Mouse (Mus musculus): Measurements from ENCODE around the gene Trip10. TPM values are rescaled to one million over a fixed set of nuclear protein-coding genes. Genes with fewer than 3 reads are reported as not detected.

Gene Trip10
- total RNA-seq, 2 experiments from 2014 or later: 142 to 174 TPM

DNA sequence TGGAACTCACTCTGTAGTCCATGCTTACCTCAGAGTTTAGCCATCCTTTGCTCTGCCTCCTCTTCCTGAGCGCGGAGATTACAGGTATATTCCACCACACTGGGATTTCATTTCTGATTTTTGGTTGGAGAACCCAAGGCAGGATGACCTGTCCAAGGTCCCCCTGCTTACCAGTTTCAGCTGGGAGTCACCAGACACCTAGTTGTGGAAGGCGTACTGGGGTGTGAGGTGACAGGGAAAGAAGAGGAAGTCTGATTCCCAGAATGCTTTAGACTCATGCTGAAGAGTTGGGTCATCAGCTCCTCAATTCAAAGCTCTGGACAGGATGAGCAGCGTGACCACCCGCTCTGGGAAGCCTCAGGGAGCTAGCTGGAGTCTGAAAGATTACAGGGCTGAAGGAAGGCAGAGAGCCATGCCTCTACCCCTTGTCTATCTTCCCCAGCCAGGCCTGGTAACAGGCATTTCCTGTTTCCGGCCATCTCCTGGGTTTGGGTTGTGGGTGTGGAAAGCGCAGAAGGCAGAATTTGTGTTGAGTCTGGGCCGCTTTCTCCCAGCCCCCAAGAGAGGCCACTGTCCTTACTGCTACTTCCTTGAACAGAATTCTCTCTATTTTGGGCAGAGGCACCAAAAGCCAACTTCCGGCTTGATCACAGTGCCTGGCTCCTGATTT lies 40.9 kb downstream of the Trip10 start:
- DNase-seq (ENCODE audit: low spot score): no peak

DNA sequence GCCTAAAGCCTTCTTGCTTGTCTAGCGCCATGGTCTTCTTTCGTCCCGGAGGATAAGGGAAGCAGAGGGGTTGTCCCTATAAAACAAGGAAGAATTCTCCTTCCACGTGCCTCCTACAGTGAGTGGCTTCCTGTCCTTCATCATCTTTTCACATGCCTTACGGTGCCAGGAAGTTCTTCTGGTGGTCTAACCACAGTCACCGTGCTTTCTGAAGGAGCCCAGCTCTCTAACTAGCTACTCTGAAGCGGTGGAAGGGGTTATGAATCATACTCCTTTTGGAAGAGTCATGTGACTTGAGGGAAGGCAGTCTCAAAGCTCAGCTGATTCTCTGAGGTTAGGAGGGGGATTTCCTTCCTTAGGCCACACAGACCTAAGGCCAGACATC lies 41.4 kb downstream of the Trip10 start:
- DNase-seq (ENCODE audit: low spot score): no peak

DNA sequence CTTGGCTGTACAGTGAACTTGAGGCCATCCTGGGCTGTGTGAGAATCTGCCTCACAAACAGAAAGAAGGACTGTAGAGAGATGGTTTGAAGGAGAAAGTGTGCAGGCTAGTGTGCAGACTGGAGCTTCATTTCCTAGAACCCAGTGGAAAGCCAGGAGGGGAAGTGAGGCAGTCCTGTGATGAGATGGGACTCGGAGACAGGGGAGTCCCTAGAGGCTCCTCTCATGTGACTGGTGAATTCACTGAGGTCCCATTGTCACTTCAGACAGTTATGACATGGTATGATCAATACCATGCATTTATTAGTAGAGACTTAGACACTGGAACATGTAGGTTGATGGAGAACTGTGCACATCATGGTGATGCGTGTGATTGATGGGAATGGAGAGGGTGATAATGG lies 43.0 kb downstream of the Trip10 start:
- no peak for DNase-seq (ENCODE audit: low spot score)

DNA sequence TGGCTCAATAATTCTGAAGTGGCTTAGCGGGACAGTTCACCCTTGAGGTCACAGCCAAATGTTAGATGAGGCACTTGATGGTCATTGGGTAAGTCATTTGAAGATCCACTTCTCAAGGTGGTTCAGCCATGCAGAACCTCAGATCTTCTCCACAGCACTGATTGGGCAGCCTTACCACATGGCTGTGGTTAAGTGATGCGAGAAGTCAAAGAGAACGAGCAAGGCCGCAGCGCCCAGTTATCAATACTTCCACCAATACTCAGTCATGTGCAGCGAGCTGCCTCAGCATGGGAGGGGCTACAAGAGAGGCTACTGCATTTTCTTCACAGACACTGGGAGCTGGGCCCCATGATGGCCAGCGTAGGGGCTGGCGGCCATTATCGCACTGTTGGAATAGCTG lies 43.7 kb downstream of the Trip10 start:
- no peak for DNase-seq (ENCODE audit: low spot score)

DNA sequence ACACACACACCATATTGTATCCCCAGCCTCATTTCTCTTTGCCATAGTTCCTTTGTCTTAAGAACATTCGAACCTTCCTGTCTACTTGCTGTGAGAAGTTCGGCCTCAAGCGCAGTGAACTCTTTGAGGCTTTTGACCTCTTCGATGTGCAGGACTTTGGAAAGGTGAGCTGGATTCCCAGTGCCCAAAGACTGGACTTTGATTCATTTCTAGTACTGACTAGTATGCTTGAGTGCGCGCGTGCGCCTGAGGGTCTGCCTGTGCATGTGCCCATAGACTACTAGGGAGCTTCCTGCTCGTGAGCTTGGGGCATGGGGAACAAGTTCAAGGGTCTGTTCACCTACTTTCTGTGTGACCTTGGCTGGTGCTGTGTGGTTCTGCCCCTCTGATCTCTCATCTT lies 46.7 kb downstream of the Trip10 start:
- DNase-seq (ENCODE audit: low spot score): no peak

DNA sequence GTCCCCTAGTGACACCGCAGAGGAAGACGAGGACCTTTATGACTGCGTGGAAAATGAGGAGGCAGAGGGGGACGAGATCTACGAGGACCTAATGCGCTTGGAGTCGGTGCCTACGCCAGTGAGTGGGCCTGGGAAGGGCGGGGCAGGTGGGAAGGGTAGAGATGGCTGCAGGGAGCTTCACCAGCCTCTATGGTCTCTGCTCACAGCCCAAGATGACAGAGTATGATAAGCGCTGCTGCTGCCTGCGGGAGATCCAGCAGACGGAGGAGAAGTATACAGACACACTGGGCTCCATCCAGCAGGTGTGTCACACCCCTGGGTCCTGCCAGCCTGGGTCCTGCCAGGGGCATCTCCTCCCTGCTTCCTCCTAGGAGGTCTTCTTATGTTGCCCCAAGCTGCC lies 47.8 kb downstream of the Trip10 start:
- DNase-seq (ENCODE audit: low spot score): no peak

DNA sequence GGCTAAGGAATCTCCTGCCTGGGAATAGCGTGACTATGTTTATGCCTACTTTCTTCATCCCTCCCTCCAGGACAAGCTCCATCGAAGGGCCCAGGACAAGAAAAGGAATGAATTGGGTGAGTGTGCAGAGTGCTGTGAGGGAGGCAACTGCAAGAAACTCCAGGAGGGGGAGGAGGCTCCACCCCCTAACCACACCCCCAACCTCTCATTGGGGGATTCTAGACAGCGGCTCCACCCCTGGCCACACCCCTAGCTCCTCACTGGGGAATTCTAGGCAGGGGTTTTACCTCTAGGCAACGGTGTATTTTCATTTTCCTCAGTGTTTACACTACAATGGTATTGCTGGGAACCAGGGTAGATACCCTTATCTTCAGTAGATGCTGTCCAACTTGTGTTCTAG lies 56.3 kb downstream of the Trip10 start:
- DNase-seq (ENCODE audit: low spot score): no peak

DNA sequence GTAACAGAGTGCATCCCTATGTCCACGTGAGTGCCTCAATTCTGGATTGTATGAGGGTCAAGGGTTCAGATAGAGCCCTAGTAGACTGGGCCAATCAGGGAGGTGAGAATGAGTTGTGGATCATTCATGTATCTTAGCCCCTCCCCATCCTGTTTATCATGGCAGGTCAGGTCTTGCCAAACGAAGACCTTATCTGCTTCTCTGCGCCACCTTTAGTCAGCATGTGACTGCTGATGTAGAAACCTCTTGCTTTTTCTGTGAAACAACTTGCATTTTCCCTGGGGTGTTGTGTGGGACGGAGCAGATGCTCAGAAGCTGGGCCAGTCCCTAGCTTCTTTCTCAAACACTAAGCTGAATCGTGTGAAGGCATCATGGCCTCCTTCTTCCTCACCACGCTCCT lies 57.8 kb downstream of the Trip10 start:
- DNase-seq (ENCODE audit: low spot score): no peak

DNA sequence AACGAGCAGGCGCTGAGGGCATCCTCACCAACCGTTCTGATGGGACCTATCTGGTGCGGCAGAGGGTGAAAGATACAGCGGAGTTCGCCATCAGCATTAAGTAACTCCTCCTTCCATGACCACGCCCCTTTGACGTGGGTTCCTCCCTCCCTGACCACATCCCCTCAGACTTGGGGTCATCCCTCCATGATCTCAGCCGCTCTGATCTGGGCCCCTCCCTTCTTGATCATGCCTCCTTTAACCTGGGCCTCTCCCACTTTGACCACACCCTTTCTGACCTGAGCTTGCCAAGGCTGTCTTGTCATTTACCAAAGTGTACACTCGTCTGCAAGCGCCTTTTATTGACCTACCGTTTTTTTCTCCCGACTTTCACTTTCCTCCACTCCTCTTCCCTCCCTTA lies 62.5 kb downstream of the Trip10 start:
- DNase-seq (ENCODE audit: low spot score): no peak

Small RNAs within 50 kb of the gene (microRNA-seq; reads per million reads assigned to microRNA genes)
- not detected for gene Mir6978

Other genes with a start within 250 kb of the Trip10 start
- gene Pspn, start 249.4 kb upstream of the Trip10 start, total RNA-seq (2021): not detected
- 10 to 100 TPM; 17.1 to 19.0 TPM for gene Gtf2f1, start 238.2 kb upstream of the Trip10 start, total RNA-seq (2021)
- not detected for gene Gm17949, start 238.0 kb upstream of the Trip10 start, total RNA-seq (2021)
- 10 to 100 TPM; 25.9 to 27.4 TPM for gene Khsrp, start 217.9 kb upstream of the Trip10 start, total RNA-seq (2021)
- gene Slc25a41, start 207.8 kb upstream of the Trip10 start, total RNA-seq (2021): not detected
- gene Crb3, start 190.3 kb upstream of the Trip10 start, total RNA-seq (2021): under 1 TPM in 1 of 2 experiments, not detected in 1; 0.31 TPM
- gene Slc25a23, start 189.6 kb upstream of the Trip10 start, total RNA-seq (2021): 10 to 100 TPM; 34.1 to 40.3 TPM
- under 1 TPM; 0.21 to 0.46 TPM for gene Dennd1c, start 170.9 kb upstream of the Trip10 start, total RNA-seq (2021)
- 1 to 10 TPM in 1 of 2 experiments, under 1 TPM in 1; 0.78 to 1.1 TPM for gene Tubb4a, start 161.7 kb upstream of the Trip10 start, total RNA-seq (2021)
- under 1 TPM in 1 of 2 experiments, not detected in 1; 0.57 TPM for gene Tnfsf9, start 144.1 kb upstream of the Trip10 start, total RNA-seq (2021)
- gene Cd70, start 99.7 kb upstream of the Trip10 start, total RNA-seq (2021): not detected
- gene Tnfsf14, start 55.3 kb upstream of the Trip10 start, total RNA-seq (2021): not detected
- 10 to 100 TPM; 23.2 to 26.2 TPM for gene C3, start 21.3 kb upstream of the Trip10 start, total RNA-seq (2021)
- 10 to 100 TPM; 22.6 to 25.4 TPM for gene Gpr108, start 1.0 kb upstream of the Trip10 start, total RNA-seq (2021)
- gene Vav1, start 29.6 kb downstream of the Trip10 start, total RNA-seq (2021): under 1 TPM; 0.32 to 0.71 TPM
- 1 to 10 TPM; 1.2 to 2.1 TPM for gene Adgre1, start 109.2 kb downstream of the Trip10 start, total RNA-seq (2021)